Mouse (Mus musculus) liver, embryonic 12.5 days (tissue): ENCODE results near the gene Usp6nl. TPM values are rescaled to one million over a fixed set of nuclear protein-coding genes. Genes with fewer than 3 reads are reported as not detected.
A peak's percentile ranks its signal among the peaks of the same experiment; 100 is the strongest.

Source experiments
- ATAC-seq: fragments of 200-750 bp; cut with Nextera tagmentation; 2 replicates; pipeline ENCODE4 v1.8.0; 2017; ENCODE audit warnings: moderate number of reproducible peaks, mild to moderate bottlenecking, moderate library complexity
- H3K27ac ChIP-seq: fragments of 300-500 bp; sonication (generic); 2 replicates; pipeline ENCODE4 v1.5.1; 2016; ENCODE audit warnings: mild to moderate bottlenecking
- H3K27me3 ChIP-seq: fragments of 300-500 bp; sonication (generic); replicated peaks from 2 replicates; pipeline ENCODE4 v1.6.1; 2016; ENCODE audit warnings: mild to moderate bottlenecking, moderate library complexity
- H3K36me3 ChIP-seq: fragments of 300-500 bp; sonication (generic); 2 replicates; pipeline ENCODE4 v1.6.1; 2016; ENCODE audit warnings: mild to moderate bottlenecking, moderate library complexity
- H3K4me1 ChIP-seq: fragments of 300-500 bp; sonication (generic); 2 replicates; pipeline ENCODE4 v1.6.1; 2016
- H3K4me2 ChIP-seq: fragments of 300-500 bp; sonication (generic); 2 replicates; pipeline ENCODE4 v1.6.1; 2016; ENCODE audit warnings: mild to moderate bottlenecking, moderate library complexity
- H3K4me3 ChIP-seq: fragments of 300-500 bp; sonication (generic); 2 replicates; pipeline ENCODE4 v1.5.1; 2016; ENCODE audit warnings: mild to moderate bottlenecking, moderate library complexity
- H3K9ac ChIP-seq: fragments of 300-500 bp; sonication (generic); 2 replicates; pipeline ENCODE4 v1.6.1; 2016; ENCODE audit warnings: mild to moderate bottlenecking, moderate library complexity
- H3K9me3 ChIP-seq: fragments of 300-500 bp; sonication (generic); replicated peaks from 2 replicates; pipeline ENCODE4 v1.6.1; 2016; ENCODE audit warnings: mild to moderate bottlenecking, moderate library complexity
- WGBS: fragments of 180-500 bp; shearing (Covaris S2); methylation state at CpG from one replicate; pipeline ENCODE4 v1.1.7; 2016; ENCODE audit not compliant: insufficient replicate concordance; 5-methylcytosine and 5-hydroxymethylcytosine counted together
- polyA plus RNA-seq: library from polyadenylated mRNA; unstranded; fragments of >200 nt; fragmentation: Nextera tagmentation; extraction: Ambion mirVana; gene quantifications from 2 replicates; pipeline ENCODE4 v1.2.1, GENCODE M21; 2016

Gene Usp6nl
- polyA plus RNA-seq, 1 experiment from 2014 or later = 7.9 TPM

- H3K36me3 ChIP-seq = peaks cover 8% of the 10 kb centered on the region
- H3K9me3 ChIP-seq = no peaks in the 10 kb centered on the region
- ATAC-seq = no peak
- no peak overlapping the region for H3K4me3 ChIP-seq
- no peaks in the 10 kb centered on the region for H3K27me3 ChIP-seq
- 71% methylated on average over 14 of the region's 14 CpGs for WGBS
- H3K4me1 ChIP-seq = peaks cover 76% of the 10 kb centered on the region
- H3K27ac ChIP-seq = no peak overlapping the region
- no peak overlapping the region for H3K9ac ChIP-seq
- H3K4me2 ChIP-seq = no peak overlapping the region
Measured at GRCm38 (mm10) chr2:6335032-6335735, 12.7 kb downstream of the Usp6nl start.

GRCm38 (mm10) chr2:6336013-6336412, 13.5 kb downstream of the Usp6nl start:
- ATAC-seq = no peak
- Histone ChIP-seq H3K27me3 (no peaks in the 10 kb centered on the region), H3K4me3 (no peak overlapping the region), H3K27ac (no peak overlapping the region), H3K4me1 (peaks cover 73% of the 10 kb centered on the region), H3K36me3 (peaks cover 8% of the 10 kb centered on the region), H3K4me2 (no peak overlapping the region), H3K9me3 (no peaks in the 10 kb centered on the region), H3K9ac (no peak overlapping the region)
- 78% methylated on average over 1 of the region's 1 CpGs for WGBS

GRCm38 (mm10) chr2:6336649-6337048, 14.2 kb downstream of the Usp6nl start:
- no peak overlapping the region for H3K4me3 ChIP-seq
- H3K4me1 ChIP-seq = peaks cover 69% of the 10 kb centered on the region
- no peaks in the 10 kb centered on the region for H3K27me3 ChIP-seq
- H3K9me3 ChIP-seq = no peaks in the 10 kb centered on the region
- no peak for ATAC-seq
- H3K27ac ChIP-seq = no peak overlapping the region
- WGBS = 67% methylated on average over 3 of the region's 3 CpGs
- H3K36me3 ChIP-seq = peaks cover 10% of the 10 kb centered on the region
- H3K9ac ChIP-seq = no peak overlapping the region
- H3K4me2 ChIP-seq = no peak overlapping the region

- no peak for ATAC-seq
- Histone ChIP-seq H3K4me2 (no peak overlapping the region), H3K4me1 (peaks cover 64% of the 10 kb centered on the region), H3K9ac (no peak overlapping the region), H3K27ac (no peak overlapping the region), H3K36me3 (peaks cover 13% of the 10 kb centered on the region), H3K4me3 (no peak overlapping the region), H3K9me3 (no peaks in the 10 kb centered on the region), H3K27me3 (no peaks in the 10 kb centered on the region)
- 68% methylated on average over 2 of the region's 2 CpGs for WGBS
Measured at GRCm38 (mm10) chr2:6337436-6337835, 15.0 kb downstream of the Usp6nl start.

GRCm38 (mm10) chr2:6338031-6338629, 15.7 kb downstream of the Usp6nl start:
- no peak overlapping the region for H3K27ac ChIP-seq
- no peak overlapping the region for H3K9ac ChIP-seq
- peaks cover 13% of the 10 kb centered on the region for H3K36me3 ChIP-seq
- H3K9me3 ChIP-seq = no peaks in the 10 kb centered on the region
- 75% methylated on average over 9 of the region's 9 CpGs for WGBS
- H3K4me2 ChIP-seq = no peak overlapping the region
- no peaks in the 10 kb centered on the region for H3K27me3 ChIP-seq
- peaks cover 61% of the 10 kb centered on the region for H3K4me1 ChIP-seq
- ATAC-seq = no peak
- H3K4me3 ChIP-seq = no peak overlapping the region

GRCm38 (mm10) chr2:6340439-6340838, 18.0 kb downstream of the Usp6nl start:
- no peak for ATAC-seq
- Histone ChIP-seq H3K27me3 (no peaks in the 10 kb centered on the region), H3K36me3 (peaks cover 23% of the 10 kb centered on the region), H3K9me3 (no peaks in the 10 kb centered on the region), H3K4me3 (no peak overlapping the region), H3K4me1 (peaks cover 38% of the 10 kb centered on the region), H3K4me2 (no peak overlapping the region), H3K9ac (no peak overlapping the region), H3K27ac (0 out of 2 replicates have a peak overlapping the region, but pooled peaks have one; percentile 30)
- 85% methylated on average over 2 of the region's 2 CpGs for WGBS

- no peak for ATAC-seq
- Histone ChIP-seq H3K27me3 (no peaks in the 10 kb centered on the region), H3K4me2 (no peak overlapping the region), H3K4me1 (peaks cover 30% of the 10 kb centered on the region), H3K9ac (no peak overlapping the region), H3K36me3 (peaks cover 31% of the 10 kb centered on the region), H3K27ac (no peak overlapping the region), H3K9me3 (peaks cover 6% of the 10 kb centered on the region; the same call in 1 of the 2 replicates), H3K4me3 (no peak overlapping the region)
- WGBS = 85% methylated on average over 7 of the region's 7 CpGs
Measured at GRCm38 (mm10) chr2:6341496-6341895, 19.0 kb downstream of the Usp6nl start.

- H3K27me3 ChIP-seq = no peaks in the 10 kb centered on the region
- peaks cover 16% of the 10 kb centered on the region for H3K36me3 ChIP-seq
- peaks cover 6% of the 10 kb centered on the region; the same call in 1 of the 2 replicates for H3K9me3 ChIP-seq
- ATAC-seq = no peak
- H3K4me1 ChIP-seq = peaks cover 28% of the 10 kb centered on the region
- no peak overlapping the region for H3K27ac ChIP-seq
- WGBS = 79% methylated on average over 11 of the region's 11 CpGs
- no peak overlapping the region for H3K9ac ChIP-seq
- no peak overlapping the region for H3K4me3 ChIP-seq
- no peak overlapping the region for H3K4me2 ChIP-seq
Measured at GRCm38 (mm10) chr2:6349256-6350092, 27.0 kb downstream of the Usp6nl start.

GRCm38 (mm10) chr2:6350164-6350563, 27.7 kb downstream of the Usp6nl start:
- Histone ChIP-seq H3K9ac (no peak overlapping the region), H3K4me2 (no peak overlapping the region), H3K4me3 (no peak overlapping the region), H3K36me3 (peaks cover 10% of the 10 kb centered on the region), H3K27me3 (no peaks in the 10 kb centered on the region), H3K4me1 (peaks cover 28% of the 10 kb centered on the region), H3K9me3 (peaks cover 6% of the 10 kb centered on the region; the same call in 1 of the 2 replicates), H3K27ac (no peak overlapping the region)
- WGBS = 76% methylated on average over 9 of the region's 9 CpGs
- no peak for ATAC-seq

GRCm38 (mm10) chr2:6350931-6351695, 28.6 kb downstream of the Usp6nl start:
- Histone ChIP-seq H3K36me3 (peaks cover 2% of the 10 kb centered on the region), H3K27ac (no peak overlapping the region), H3K4me2 (no peak overlapping the region), H3K9me3 (0 out of 2 replicates have a peak, but pooled peaks cover under 1% of the 10 kb centered on the region), H3K27me3 (no peaks in the 10 kb centered on the region), H3K4me3 (no peak overlapping the region), H3K4me1 (peaks cover 28% of the 10 kb centered on the region), H3K9ac (no peak overlapping the region)
- 70% methylated on average over 7 of the region's 7 CpGs for WGBS
- no peak for ATAC-seq

- Histone ChIP-seq H3K36me3 (peaks cover 3% of the 10 kb centered on the region; the same call in 1 of the 2 replicates), H3K27ac (peak overlapping the region; percentile 45; the same call in 1 of the 2 replicates), H3K9me3 (no peaks in the 10 kb centered on the region), H3K4me2 (peak overlapping the region; percentile 32), H3K4me3 (no peak overlapping the region), H3K27me3 (no peaks in the 10 kb centered on the region), H3K4me1 (peaks cover 32% of the 10 kb centered on the region), H3K9ac (no peak overlapping the region)
- no peak for ATAC-seq
- WGBS = 35% methylated on average over 14 of the region's 14 CpGs
Measured at GRCm38 (mm10) chr2:6352541-6352971, 30.1 kb downstream of the Usp6nl start.
